Mouse (Mus musculus): ENCODE data around the gene Plxna4.

DNA sequence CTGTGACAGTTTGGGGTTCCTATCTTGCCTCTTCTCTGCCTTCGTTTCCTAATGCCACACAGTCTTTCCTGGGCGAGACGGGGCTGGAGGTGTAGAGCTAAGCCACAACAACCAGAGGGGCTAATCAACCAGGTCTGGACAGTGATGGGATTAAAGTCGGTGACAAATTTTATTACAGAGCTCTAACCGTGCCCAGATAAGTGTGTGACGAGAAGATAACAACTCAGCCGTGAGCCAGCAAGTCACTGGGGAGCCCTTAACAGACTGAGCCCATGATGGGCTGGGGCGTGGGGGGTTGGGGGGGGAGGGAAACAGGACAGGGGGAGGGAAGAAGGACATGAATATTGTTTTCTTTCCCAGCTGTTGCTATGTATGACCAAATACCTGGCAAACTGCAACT, 123.4 kb downstream of the Plxna4 start:
- no peak for TF ChIP-seq GATA1 (IDR thresholded peaks at IDR 0.05; ENCODE audit: borderline replicate concordance, low read length)
- no peak for TF ChIP-seq FLI1 (IDR thresholded peaks at IDR 0.05; ENCODE audit: low read length)
